Mouse (Mus musculus) frontal cortex, adult 2 months (tissue): ENCODE results near the gene Prss53. TPM values are rescaled to one million over a fixed set of nuclear protein-coding genes. Genes with fewer than 3 reads are reported as not detected.

Source experiments
- polyA plus RNA-seq: library from polyadenylated mRNA; depleted of rRNA; stranded (reverse); fragments of >200 nt; gene quantifications from 2 replicates; pipeline ENCODE4 v1.2.3, GENCODE M21; 2012; rRNA removed

The Prss53 gene
- polyA plus RNA-seq, 1 experiment, result 4.7 TPM

Other genes with a start within 250 kb of the Prss53 start
- gene Bcl7c, start 182.0 kb downstream of the Prss53 start, polyA plus RNA-seq, result 23.3 and 25.7 TPM in 2 replicates
- 6.0 and 6.4 TPM in 2 replicates for gene Ctf1, start 178.2 kb downstream of the Prss53 start, polyA plus RNA-seq
- not detected in 2 replicates for gene Ctf2, start 158.8 kb downstream of the Prss53 start, polyA plus RNA-seq
- gene Fbxl19, start 146.4 kb downstream of the Prss53 start, polyA plus RNA-seq, result 58.3 and 62.6 TPM in 2 replicates
- gene Orai3, start 121.2 kb downstream of the Prss53 start, polyA plus RNA-seq, result 19.9 and 20.6 TPM in 2 replicates
- 20.2 and 21.8 TPM in 2 replicates for gene Setd1a, start 114.3 kb downstream of the Prss53 start, polyA plus RNA-seq
- 0.06 TPM in 1 of 2 replicates, not detected in the other for gene Gm49388, start 105.4 kb downstream of the Prss53 start, polyA plus RNA-seq
- 15.7 and 17.3 TPM in 2 replicates for gene Hsd3b7, start 90.4 kb downstream of the Prss53 start, polyA plus RNA-seq
- 121 and 127 TPM in 2 replicates for gene Stx4a, start 66.7 kb downstream of the Prss53 start, polyA plus RNA-seq
- gene Stx1b, start 66.4 kb downstream of the Prss53 start, polyA plus RNA-seq, result 374 and 443 TPM in 2 replicates
- gene Zfp646, start 14.7 kb downstream of the Prss53 start, polyA plus RNA-seq, result 16.0 TPM in 2 replicates
- 13.9 and 15.1 TPM in 2 replicates for gene Zfp668, start 14.1 kb downstream of the Prss53 start, polyA plus RNA-seq
- gene Gm21974, start 4.5 kb upstream of the Prss53 start, polyA plus RNA-seq, result not detected in 2 replicates
- 54.6 and 68.7 TPM in 2 replicates for gene Vkorc1, start 4.6 kb upstream of the Prss53 start, polyA plus RNA-seq
- 50.4 and 51.0 TPM in 2 replicates for gene Bckdk, start 13.1 kb upstream of the Prss53 start, polyA plus RNA-seq
- gene Kat8, start 21.5 kb upstream of the Prss53 start, polyA plus RNA-seq, result 37.3 and 39.1 TPM in 2 replicates
- gene Prss8, start 39.1 kb upstream of the Prss53 start, polyA plus RNA-seq, result 0.36 and 0.86 TPM in 2 replicates
- 14.0 and 15.0 TPM in 2 replicates for gene Prss36, start 55.8 kb upstream of the Prss53 start, polyA plus RNA-seq
- 446 and 481 TPM in 2 replicates for gene Fus, start 76.5 kb upstream of the Prss53 start, polyA plus RNA-seq
- 7.5 and 10.1 TPM in 2 replicates for gene Pycard, start 102.9 kb upstream of the Prss53 start, polyA plus RNA-seq
- 2.5 and 2.8 TPM in 2 replicates for gene Trim72, start 113.0 kb upstream of the Prss53 start, polyA plus RNA-seq
- 9.4 and 14.6 TPM in 2 replicates for gene Itgam, start 171.7 kb upstream of the Prss53 start, polyA plus RNA-seq
- 0.02 TPM in 1 of 2 replicates, not detected in the other for gene Gm49368, start 171.7 kb upstream of the Prss53 start, polyA plus RNA-seq
- 0.30 and 0.32 TPM in 2 replicates for gene Itgax, start 238.6 kb upstream of the Prss53 start, polyA plus RNA-seq